Mouse (Mus musculus): ENCODE data around the gene Acsf2. TPM values are rescaled to one million over a fixed set of nuclear protein-coding genes. Genes with fewer than 3 reads are reported as not detected.

Acsf2 gene
- total and polyA plus RNA-seq, 3 experiments, result 0.27 to 1.6 (median 1.6) TPM

GRCm38 (mm10) chr11:94547271-94547670 is 54.4 kb downstream of the Acsf2 start:
- Histone ChIP-seq H3K36me3 (replicated peaks) (peaks cover 40% of the 10 kb centered on the region), H3K4me3 (ENCODE audit: low read depth, low read length) (no peak overlapping the region), H3K9me3 (replicated peaks) (no peaks in the 10 kb centered on the region), H3K27me3 (ENCODE audit: insufficient read depth, low read length) (peaks cover 8% of the 10 kb centered on the region; the same call in 1 of the 2 replicates), H3K4me1 (ENCODE audit: insufficient read depth, low read depth, low read length) (peaks cover 23% of the 10 kb centered on the region)
- no peak for ATAC-seq (ENCODE audit: extremely low read depth, insufficient number of reproducible peaks, low FRiP score, poor library complexity, severe bottlenecking)
- no peak for DNase-seq (ENCODE audit: low spot score)
- TF ChIP-seq TAL1 (conservative IDR thresholded peaks at IDR 0.05; ENCODE audit: low read depth, low read length) (no peak), POLR2AphosphoS5 (IDR thresholded peaks at IDR 0.05; ENCODE audit: insufficient replicate concordance, low read depth, low read length) (no peak), GATA2 (IDR thresholded peaks at IDR 0.05; ENCODE audit: borderline replicate concordance, low read depth, low read length) (no peak), GATA1 (IDR thresholded peaks at IDR 0.05; ENCODE audit: borderline replicate concordance, low read length) (no peak)

DNA sequence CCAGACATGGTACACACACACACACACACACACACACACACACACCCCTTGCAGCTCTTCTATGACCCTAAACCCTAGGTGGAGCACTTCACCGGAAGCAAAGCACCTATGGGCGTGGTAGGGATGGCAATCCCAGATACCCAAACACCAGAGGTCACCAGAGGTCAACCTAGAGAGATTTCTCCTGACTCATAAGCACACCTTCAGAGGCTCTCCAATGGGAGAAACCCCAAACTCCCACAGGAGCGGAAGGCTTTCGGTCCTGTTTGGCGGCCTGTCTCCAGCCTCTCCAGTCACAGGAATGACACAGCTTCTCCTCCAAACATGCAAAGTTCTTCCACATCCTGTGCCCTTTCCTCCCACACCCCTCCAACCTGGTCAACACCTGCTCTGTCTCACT is 55.3 kb downstream of the Acsf2 start:
- H3K27me3 ChIP-seq (ENCODE audit: insufficient read depth, low read length), result peaks cover 8% of the 10 kb centered on the region; the same call in 1 of the 2 replicates
- H3K36me3 ChIP-seq (replicated peaks), result peaks cover 47% of the 10 kb centered on the region
- no peaks in the 10 kb centered on the region for H3K9me3 ChIP-seq (replicated peaks)
- H3K4me3 ChIP-seq (ENCODE audit: low read depth, low read length), result no peak overlapping the region
- DNase-seq (ENCODE audit: low spot score), result no peak
- H3K4me1 ChIP-seq (ENCODE audit: insufficient read depth, low read depth, low read length), result peaks cover 23% of the 10 kb centered on the region
- TF ChIP-seq GATA2 (IDR thresholded peaks at IDR 0.05; ENCODE audit: borderline replicate concordance, low read depth, low read length), result no peak
- TF ChIP-seq POLR2AphosphoS5 (IDR thresholded peaks at IDR 0.05; ENCODE audit: insufficient replicate concordance, low read depth, low read length), result no peak
- TF ChIP-seq GATA1 (IDR thresholded peaks at IDR 0.05; ENCODE audit: borderline replicate concordance, low read length), result no peak
- no peak for TF ChIP-seq CTCF (IDR thresholded peaks at IDR 0.05; ENCODE audit: low read depth, low read length)
- no peak for TF ChIP-seq TAL1 (conservative IDR thresholded peaks at IDR 0.05; ENCODE audit: low read depth, low read length)
- no peak for ATAC-seq (ENCODE audit: extremely low read depth, insufficient number of reproducible peaks, low FRiP score, poor library complexity, severe bottlenecking)

DNA sequence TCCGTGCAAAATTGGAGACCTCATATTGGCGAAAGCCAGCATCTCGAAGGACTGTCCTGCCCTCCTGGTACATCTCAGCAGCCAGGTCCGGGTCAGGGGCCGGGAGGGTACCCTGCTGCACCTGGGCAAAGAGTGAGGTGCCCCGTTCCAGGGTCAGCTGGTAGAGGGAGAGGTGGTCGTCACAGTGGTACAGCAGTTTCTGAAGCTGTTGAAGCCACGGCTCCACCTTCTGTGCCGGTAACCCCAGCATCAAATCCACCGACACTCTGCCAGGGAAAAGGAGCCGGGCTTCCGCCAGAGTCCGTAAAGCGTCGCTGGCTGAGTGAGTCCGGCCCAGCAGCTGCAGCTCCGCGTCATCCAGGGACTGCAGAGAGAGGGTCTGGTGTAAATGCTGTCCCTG is 57.2 kb downstream of the Acsf2 start:
- H3K4me3 ChIP-seq (ENCODE audit: low read depth, low read length), result no peak overlapping the region
- H3K36me3 ChIP-seq (replicated peaks), result peaks cover 57% of the 10 kb centered on the region
- no peak for TF ChIP-seq TAL1 (conservative IDR thresholded peaks at IDR 0.05; ENCODE audit: low read depth, low read length)
- TF ChIP-seq GATA1 (IDR thresholded peaks at IDR 0.05; ENCODE audit: borderline replicate concordance, low read length), result no peak
- TF ChIP-seq POLR2AphosphoS5 (IDR thresholded peaks at IDR 0.05; ENCODE audit: insufficient replicate concordance, low read depth, low read length), result no peak
- no peak for TF ChIP-seq CTCF (IDR thresholded peaks at IDR 0.05; ENCODE audit: low read depth, low read length)
- TF ChIP-seq GATA2 (IDR thresholded peaks at IDR 0.05; ENCODE audit: borderline replicate concordance, low read depth, low read length), result no peak
- DNase-seq (ENCODE audit: low spot score) (no peak), ATAC-seq (ENCODE audit: extremely low read depth, insufficient number of reproducible peaks, low FRiP score, poor library complexity, severe bottlenecking) (no peak)
- no peaks in the 10 kb centered on the region for H3K9me3 ChIP-seq (replicated peaks)
- no peaks in the 10 kb centered on the region for H3K27me3 ChIP-seq (ENCODE audit: insufficient read depth, low read length)
- H3K4me1 ChIP-seq (ENCODE audit: insufficient read depth, low read depth, low read length), result peaks cover 20% of the 10 kb centered on the region

DNA sequence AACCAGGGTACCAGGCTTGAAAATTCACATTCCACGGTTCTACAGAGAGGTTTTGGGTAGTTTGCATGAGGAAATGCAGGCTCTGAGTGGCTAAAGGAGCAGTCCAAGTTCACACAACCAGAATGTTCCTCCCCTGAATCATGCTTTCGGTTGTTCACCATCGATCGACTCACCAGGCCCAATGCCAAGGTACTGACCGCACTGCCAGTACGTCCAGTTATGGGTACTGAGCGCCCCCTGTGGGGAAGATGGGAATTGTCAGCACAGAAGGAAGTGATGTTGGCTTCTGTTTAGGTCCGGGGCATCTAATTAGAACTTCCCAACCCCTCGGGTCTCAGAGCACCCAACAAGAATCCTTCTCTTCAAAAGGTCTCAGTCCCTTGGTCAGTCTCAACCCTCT is 57.7 kb downstream of the Acsf2 start:
- Histone ChIP-seq H3K4me3 (ENCODE audit: low read depth, low read length) (no peak overlapping the region), H3K27me3 (ENCODE audit: insufficient read depth, low read length) (no peaks in the 10 kb centered on the region), H3K9me3 (replicated peaks) (no peaks in the 10 kb centered on the region), H3K36me3 (replicated peaks) (peaks cover 60% of the 10 kb centered on the region), H3K4me1 (ENCODE audit: insufficient read depth, low read depth, low read length) (peaks cover 15% of the 10 kb centered on the region)
- DNase-seq (ENCODE audit: low spot score) (no peak), ATAC-seq (ENCODE audit: extremely low read depth, insufficient number of reproducible peaks, low FRiP score, poor library complexity, severe bottlenecking) (no peak)
- TF ChIP-seq TAL1 (conservative IDR thresholded peaks at IDR 0.05; ENCODE audit: low read depth, low read length) (no peak), CTCF (IDR thresholded peaks at IDR 0.05; ENCODE audit: low read depth, low read length) (peak; percentile 69)

- DNase-seq (ENCODE audit: low spot score) (no peak), ATAC-seq (ENCODE audit: extremely low read depth, insufficient number of reproducible peaks, low FRiP score, poor library complexity, severe bottlenecking) (no peak)
- Histone ChIP-seq H3K9me3 (replicated peaks) (no peaks in the 10 kb centered on the region), H3K27me3 (ENCODE audit: insufficient read depth, low read length) (no peaks in the 10 kb centered on the region), H3K4me1 (ENCODE audit: insufficient read depth, low read depth, low read length) (peaks cover 9% of the 10 kb centered on the region), H3K4me3 (ENCODE audit: low read depth, low read length) (no peak overlapping the region), H3K36me3 (replicated peaks) (peaks cover 62% of the 10 kb centered on the region)
- TF ChIP-seq GATA1 (IDR thresholded peaks at IDR 0.05; ENCODE audit: borderline replicate concordance, low read length) (no peak), POLR2AphosphoS5 (IDR thresholded peaks at IDR 0.05; ENCODE audit: insufficient replicate concordance, low read depth, low read length) (no peak), GATA2 (IDR thresholded peaks at IDR 0.05; ENCODE audit: borderline replicate concordance, low read depth, low read length) (no peak), TAL1 (conservative IDR thresholded peaks at IDR 0.05; ENCODE audit: low read depth, low read length) (no peak), CTCF (IDR thresholded peaks at IDR 0.05; ENCODE audit: low read depth, low read length) (no peak)
Measured at GRCm38 (mm10) chr11:94543344-94543743, 58.3 kb downstream of the Acsf2 start.

- DNase-seq (ENCODE audit: low spot score) (no peak), ATAC-seq (ENCODE audit: extremely low read depth, insufficient number of reproducible peaks, low FRiP score, poor library complexity, severe bottlenecking) (no peak)
- H3K36me3 ChIP-seq (replicated peaks), result peaks cover 64% of the 10 kb centered on the region
- H3K4me1 ChIP-seq (ENCODE audit: insufficient read depth, low read depth, low read length), result peaks cover 3% of the 10 kb centered on the region; the same call in 1 of the 2 replicates
- no peak for TF ChIP-seq GATA2 (IDR thresholded peaks at IDR 0.05; ENCODE audit: borderline replicate concordance, low read depth, low read length)
- no peak for TF ChIP-seq TAL1 (conservative IDR thresholded peaks at IDR 0.05; ENCODE audit: low read depth, low read length)
- TF ChIP-seq GATA1 (IDR thresholded peaks at IDR 0.05; ENCODE audit: borderline replicate concordance, low read length), result no peak
- TF ChIP-seq CTCF (IDR thresholded peaks at IDR 0.05; ENCODE audit: low read depth, low read length), result no peak
- no peak for TF ChIP-seq POLR2AphosphoS5 (IDR thresholded peaks at IDR 0.05; ENCODE audit: insufficient replicate concordance, low read depth, low read length)
- H3K9me3 ChIP-seq (replicated peaks), result no peaks in the 10 kb centered on the region
- no peak overlapping the region for H3K4me3 ChIP-seq (ENCODE audit: low read depth, low read length)
- no peaks in the 10 kb centered on the region for H3K27me3 ChIP-seq (ENCODE audit: insufficient read depth, low read length)
Measured at GRCm38 (mm10) chr11:94542400-94542799, 59.3 kb downstream of the Acsf2 start.

GRCm38 (mm10) chr11:94539761-94540160 is 61.9 kb downstream of the Acsf2 start:
- Histone ChIP-seq H3K9me3 (replicated peaks) (no peaks in the 10 kb centered on the region), H3K4me1 (ENCODE audit: insufficient read depth, low read depth, low read length) (no peaks in the 10 kb centered on the region), H3K27me3 (ENCODE audit: insufficient read depth, low read length) (no peaks in the 10 kb centered on the region), H3K4me3 (ENCODE audit: low read depth, low read length) (no peak overlapping the region), H3K36me3 (replicated peaks) (peaks cover 49% of the 10 kb centered on the region)
- DNase-seq (ENCODE audit: low spot score) (no peak), ATAC-seq (ENCODE audit: extremely low read depth, insufficient number of reproducible peaks, low FRiP score, poor library complexity, severe bottlenecking) (no peak)
- TF ChIP-seq POLR2AphosphoS5 (IDR thresholded peaks at IDR 0.05; ENCODE audit: insufficient replicate concordance, low read depth, low read length) (no peak), GATA1 (IDR thresholded peaks at IDR 0.05; ENCODE audit: borderline replicate concordance, low read length) (no peak), CTCF (IDR thresholded peaks at IDR 0.05; ENCODE audit: low read depth, low read length) (no peak), TAL1 (conservative IDR thresholded peaks at IDR 0.05; ENCODE audit: low read depth, low read length) (no peak), GATA2 (IDR thresholded peaks at IDR 0.05; ENCODE audit: borderline replicate concordance, low read depth, low read length) (no peak)
